Mouse (Mus musculus) left cerebral cortex, adult 18-20 months (tissue): ENCODE data around the gene Scgb1c1. TPM values are rescaled to one million over a fixed set of nuclear protein-coding genes. Genes with fewer than 3 reads are reported as not detected.
"Not testable (repeated sequence)": the region's sequence is repeated elsewhere in the genome, so short reads cannot be mapped to it uniquely, and the experiment has no call there.

Source experiments
- DNase-seq, 2 experiments: peaks; one replicate each; pipeline ENCODE4 v3.0.0; 2021 to 2022; ENCODE audit warnings: low spot score in 2 of 2, mixed read lengths in 1 of 2
- total RNA-seq, 2 experiments: library from RNA; stranded (reverse); gene quantifications; 2 replicates each; pipeline ENCODE4 v1.2.3; 2021

Gene Scgb1c1
- total RNA-seq, 2 experiments from 2014 or later: not detected

DNA sequence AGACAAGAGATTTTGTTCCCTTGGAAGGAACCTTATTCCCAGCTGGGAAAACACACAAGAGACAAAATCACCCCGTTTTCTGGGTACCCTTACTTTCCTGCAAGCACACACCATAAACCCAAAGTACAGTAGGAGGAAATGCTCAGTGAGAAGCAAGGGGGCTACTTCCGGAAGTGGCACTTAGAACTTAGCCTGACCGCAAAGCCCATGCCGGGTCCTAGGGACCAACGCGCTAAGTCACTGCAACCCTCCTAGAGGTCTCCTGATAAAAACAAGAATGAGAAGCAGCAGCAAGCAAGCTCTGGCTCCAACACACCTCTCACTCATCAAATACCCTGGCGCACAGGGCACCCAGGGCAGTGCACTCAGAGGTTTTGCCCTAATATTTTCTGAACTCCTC is 34.0 kb downstream of the Scgb1c1 start:
- DNase-seq: no peak

DNA sequence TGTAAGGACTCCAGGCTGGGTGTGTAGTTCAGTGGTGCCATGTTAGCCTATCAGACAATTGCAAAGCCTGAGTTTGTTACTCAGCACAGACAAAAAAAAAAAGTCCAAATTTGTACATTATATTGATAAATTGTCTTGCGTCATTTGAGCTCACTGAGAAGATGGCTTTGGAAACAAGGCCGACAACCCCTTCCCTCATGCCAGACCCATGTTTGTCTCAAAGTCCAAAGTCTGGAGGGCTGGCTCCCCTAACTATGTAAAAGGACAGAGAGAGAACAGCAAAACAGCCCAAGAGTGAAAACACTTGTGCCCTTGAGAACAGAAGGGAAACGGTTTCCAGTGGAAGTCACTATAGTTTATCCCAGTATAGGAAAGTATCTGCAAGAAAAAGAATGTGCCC is 35.1 kb downstream of the Scgb1c1 start:
- DNase-seq: no peak

DNA sequence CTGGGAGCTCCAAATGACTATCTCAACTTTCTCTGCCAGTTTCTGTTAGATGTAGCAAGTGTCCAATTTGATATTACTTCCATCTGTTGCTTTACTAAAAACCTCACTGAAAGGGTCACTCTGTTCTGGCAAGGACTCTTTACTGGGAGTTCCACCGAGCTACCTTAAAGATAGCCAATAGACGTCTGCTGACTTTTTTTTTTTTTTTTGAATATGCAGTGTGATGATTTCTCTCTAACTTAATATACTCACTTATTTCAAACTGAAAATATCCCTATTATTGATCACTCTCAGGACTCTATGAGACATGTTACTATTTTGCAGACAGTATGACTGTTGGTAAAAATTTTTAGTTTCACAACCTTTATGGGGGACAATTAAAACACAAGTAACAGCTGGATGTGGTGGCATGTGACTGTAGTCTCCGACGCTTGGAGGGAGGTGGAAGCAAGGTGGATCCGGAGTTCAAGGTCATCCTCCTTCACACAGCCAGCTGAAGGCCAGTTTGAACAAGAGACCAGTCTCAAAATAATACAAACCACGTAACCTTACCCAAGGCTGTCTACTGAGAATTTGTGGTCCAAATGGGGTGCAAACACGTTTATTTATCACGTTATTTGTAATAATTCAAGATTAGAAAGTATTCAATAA is 35.6 kb downstream of the Scgb1c1 start:
- no peak for DNase-seq

- DNase-seq: peak; percentile 95 to 97
Measured at GRCm38 (mm10) chr7:140881696-140882468, 36.5 kb downstream of the Scgb1c1 start, which contains the start of the genes Psmd13 and Sirt3. Psmd13 (plus strand) TSS chr7:140881968. Sirt3 (minus strand) TSS chr7:140882309.

DNA sequence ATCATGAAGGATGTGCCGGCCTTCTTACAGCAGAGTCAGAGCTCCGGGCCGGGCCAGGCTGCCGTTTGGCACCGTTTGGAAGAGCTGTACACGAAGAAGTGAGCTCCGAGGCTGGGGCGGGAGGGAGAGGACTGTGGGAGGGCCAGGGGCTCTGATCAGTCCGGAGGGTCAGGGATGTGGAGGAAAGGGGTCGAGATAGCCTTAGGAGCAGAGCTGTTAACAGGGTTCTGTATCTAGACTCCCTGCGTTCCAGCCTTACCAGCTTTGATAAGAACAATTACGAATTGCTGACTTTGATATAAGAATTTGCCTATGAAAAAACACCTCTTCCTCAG is 37.1 kb downstream of the Scgb1c1 start:
- no peak for DNase-seq

GRCm38 (mm10) chr7:140890636-140891035 is 45.3 kb downstream of the Scgb1c1 start:
- DNase-seq: not testable (repeated sequence)

GRCm38 (mm10) chr7:140894031-140894430 is 48.7 kb downstream of the Scgb1c1 start:
- no peak for DNase-seq

DNA sequence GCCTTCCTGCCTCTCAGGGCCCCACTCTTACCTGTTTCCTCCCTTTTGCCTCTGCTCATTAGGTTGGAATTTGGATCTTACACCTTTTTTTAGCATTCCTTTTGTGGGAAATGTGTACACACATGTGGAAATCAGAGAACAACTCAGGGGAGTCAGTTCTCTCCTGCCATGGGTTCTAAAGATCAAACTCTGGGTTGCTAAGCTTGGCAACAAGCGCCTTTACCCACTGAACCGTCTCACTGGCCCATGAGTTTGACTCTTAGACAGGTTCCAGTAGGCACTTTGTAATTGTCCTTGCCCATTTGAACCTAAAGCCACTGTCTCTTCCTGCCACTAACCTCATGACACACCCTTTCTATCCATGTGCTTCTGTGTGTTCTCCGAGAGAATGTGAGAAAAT is 49.3 kb downstream of the Scgb1c1 start:
- DNase-seq: no peak

Other genes with a start within 250 kb of the Scgb1c1 start
- gene Olfr46, start 244.3 kb upstream of the Scgb1c1 start, total RNA-seq: under 1 TPM; 0.05 to 0.07 TPM
- not detected for gene Olfr61, start 216.6 kb upstream of the Scgb1c1 start, total RNA-seq
- gene Olfr53, start 199.1 kb upstream of the Scgb1c1 start, total RNA-seq: not detected
- gene Olfr539, start 185.6 kb upstream of the Scgb1c1 start, total RNA-seq: under 1 TPM; 0.05 to 0.07 TPM
- gene Olfr45, start 163.6 kb upstream of the Scgb1c1 start, total RNA-seq: not detected
- not detected for gene Olfr541, start 148.3 kb upstream of the Scgb1c1 start, total RNA-seq
- gene Cyp2e1, start 81.8 kb upstream of the Scgb1c1 start, total RNA-seq: under 1 TPM in 1 of 2 experiments, not detected in 1; 0.33 TPM
- under 1 TPM in 1 of 2 experiments, not detected in 1; 0.77 TPM for gene Syce1, start 57.7 kb upstream of the Scgb1c1 start, total RNA-seq
- 10 to 100 TPM; 23.3 to 29.6 TPM for gene Zfp941, start 23.4 kb upstream of the Scgb1c1 start, total RNA-seq
- 1 to 10 TPM; 3.3 to 5.0 TPM for gene Urah, start 10.5 kb upstream of the Scgb1c1 start, total RNA-seq
- not detected for gene Odf3, start 2.3 kb downstream of the Scgb1c1 start, total RNA-seq
- gene Gm45785, start 10.8 kb downstream of the Scgb1c1 start, total RNA-seq: 1 to 10 TPM; 1.2 to 1.7 TPM
- gene Ric8a, start 11.4 kb downstream of the Scgb1c1 start, total RNA-seq: 10 to 100 TPM; 70.2 to 75.0 TPM
- gene Bet1l, start 12.0 kb downstream of the Scgb1c1 start, total RNA-seq: 10 to 100 TPM; 23.1 to 24.5 TPM
- gene Psmd13, start 36.4 kb downstream of the Scgb1c1 start, total RNA-seq: 100 to 1,000 TPM; 110 to 114 TPM
- 10 to 100 TPM; 78.0 to 80.3 TPM for gene Sirt3, start 36.8 kb downstream of the Scgb1c1 start, total RNA-seq
- 1 to 10 TPM; 1.6 to 1.7 TPM for gene Cox8b, start 54.9 kb downstream of the Scgb1c1 start, total RNA-seq
- gene Nlrp6, start 75.4 kb downstream of the Scgb1c1 start, total RNA-seq: under 1 TPM; 0.47 to 0.51 TPM
- gene Pgghg, start 95.8 kb downstream of the Scgb1c1 start, total RNA-seq: 1 to 10 TPM; 4.4 to 6.7 TPM
- not detected for gene Ifitm5, start 104.7 kb downstream of the Scgb1c1 start, total RNA-seq
- gene Gm45717, start 110.4 kb downstream of the Scgb1c1 start, total RNA-seq: not detected
- 10 to 100 TPM; 13.3 to 16.1 TPM for gene Ifitm2, start 110.4 kb downstream of the Scgb1c1 start, total RNA-seq
- 1 to 10 TPM; 2.0 to 3.4 TPM for gene Ifitm1, start 121.7 kb downstream of the Scgb1c1 start, total RNA-seq
- 10 to 100 TPM; 12.9 to 13.6 TPM for gene Ifitm3, start 165.2 kb downstream of the Scgb1c1 start, total RNA-seq
- gene Ifitm6, start 172.4 kb downstream of the Scgb1c1 start, total RNA-seq: under 1 TPM in 1 of 2 experiments, not detected in 1; 0.61 TPM
- gene Gm17387, start 183.6 kb downstream of the Scgb1c1 start, total RNA-seq: not detected
- gene B4galnt4, start 215.6 kb downstream of the Scgb1c1 start, total RNA-seq: 10 to 100 TPM; 85.9 to 86.1 TPM
- under 1 TPM; 0.26 to 0.33 TPM for gene Pkp3, start 232.7 kb downstream of the Scgb1c1 start, total RNA-seq